Mouse (Mus musculus) embryo, embryonic 9.5 days (tissue): Measurements from ENCODE around the gene Vmn1r77.
"Not testable (repeated sequence)": the region's sequence is repeated elsewhere in the genome, so short reads cannot be mapped to it uniquely, and the experiment has no call there.

Experiments used
- DNase-seq: peaks from one replicate; pipeline ENCODE4 v3.0.0-alpha.2; 2017; ENCODE audit errors: extremely low spot score

Gene Vmn1r77

GRCm38 (mm10) chr7:12036452-12036851, at the start of gene Vmn1r77:
TSS of gene Vmn1r77 (plus strand) at chr7:12036752.
- DNase-seq = not testable (repeated sequence)

GRCm38 (mm10) chr7:12011491-12011890, 25.1 kb upstream of the Vmn1r77 start:
- not testable (repeated sequence) for DNase-seq

GRCm38 (mm10) chr7:12012392-12012791, 24.2 kb upstream of the Vmn1r77 start:
- DNase-seq = not testable (repeated sequence)

- DNase-seq = peak; percentile 8
Observed at GRCm38 (mm10) chr7:12013106-12013505, 23.4 kb upstream of the Vmn1r77 start.

GRCm38 (mm10) chr7:12017829-12018228, 18.7 kb upstream of the Vmn1r77 start:
- not testable (repeated sequence) for DNase-seq

- no peak for DNase-seq
Observed at GRCm38 (mm10) chr7:12040664-12041063, 4.1 kb downstream of the Vmn1r77 start.
